Mouse (Mus musculus) kidney, postnatal 36 days (tissue): ENCODE measurements around the gene Klrc3.
"Not testable (repeated sequence)": the region's sequence is repeated elsewhere in the genome, so short reads cannot be mapped to it uniquely, and the experiment has no call there.

Experiments used
- DNase-seq, 2 experiments: peaks; one replicate each; pipeline ENCODE4 v3.0.0; 2021 to 2022; ENCODE audit warnings: mixed read lengths in 2 of 2

The Klrc3 gene

DNA sequence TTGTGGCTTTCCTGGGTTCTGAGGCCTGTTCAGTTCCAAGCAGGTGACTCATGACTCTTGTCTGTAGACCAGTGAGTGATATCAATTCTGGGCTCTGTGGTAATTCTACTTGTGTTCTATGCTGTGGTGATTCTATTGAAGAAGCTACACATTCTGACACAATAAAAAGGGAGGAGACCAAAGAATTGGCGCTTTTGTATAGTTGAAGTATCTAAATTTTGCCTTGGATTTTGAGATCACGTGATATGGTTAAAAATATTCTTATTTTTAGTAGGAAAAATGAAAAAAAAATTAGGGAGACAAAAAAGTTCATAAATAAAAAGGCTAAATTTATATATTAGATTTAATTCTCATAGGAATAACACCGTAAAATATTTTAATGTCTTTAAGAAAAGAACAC lies at the start of gene Klrc3:
Gene Klrc3, minus strand, starts transcription at position 101 of the 400 bp plus-strand sequence.
- DNase-seq, result not testable (repeated sequence)

DNA sequence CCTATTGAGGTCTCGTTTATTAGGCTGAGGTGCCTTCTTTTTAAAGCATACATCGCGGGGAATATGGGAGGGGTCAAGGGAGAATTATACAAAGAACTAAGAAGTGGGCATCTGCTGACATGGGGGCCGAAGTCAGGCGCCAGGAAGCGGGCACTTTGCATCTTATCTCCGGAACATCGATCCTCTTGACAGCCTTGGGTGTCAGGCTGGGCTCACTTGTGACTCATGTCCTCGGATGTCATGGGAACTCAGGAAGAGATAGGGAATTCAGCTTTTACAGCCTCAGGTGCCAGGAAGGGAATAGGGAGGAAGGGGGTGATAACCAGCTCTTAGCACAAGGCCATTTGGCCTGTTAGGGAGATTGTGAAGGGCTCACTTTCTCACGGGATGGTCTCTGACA lies 48.3 kb upstream of the Klrc3 start:
- not testable (repeated sequence) for DNase-seq

DNA sequence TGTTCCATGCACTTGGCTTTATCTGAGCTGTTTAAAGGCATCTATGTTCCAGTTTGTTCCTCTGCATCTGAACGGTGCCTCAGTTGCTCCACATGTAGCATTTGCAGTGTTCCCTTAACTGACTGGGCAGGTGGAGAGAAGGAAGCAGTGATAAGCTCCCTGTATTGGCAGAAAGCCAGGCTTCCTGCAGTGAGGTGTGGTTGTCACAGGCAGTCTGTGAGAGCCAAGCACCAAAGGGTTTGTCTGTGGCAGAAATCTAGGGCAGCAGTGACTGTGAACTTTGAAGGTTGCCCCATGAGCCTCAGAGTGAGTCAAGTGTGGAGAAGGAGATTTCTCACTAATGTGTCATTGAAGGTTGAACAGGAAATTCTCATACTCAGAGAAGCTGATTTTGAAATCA lies 37.2 kb upstream of the Klrc3 start:
- peak; percentile 0 to 1 for DNase-seq

DNA sequence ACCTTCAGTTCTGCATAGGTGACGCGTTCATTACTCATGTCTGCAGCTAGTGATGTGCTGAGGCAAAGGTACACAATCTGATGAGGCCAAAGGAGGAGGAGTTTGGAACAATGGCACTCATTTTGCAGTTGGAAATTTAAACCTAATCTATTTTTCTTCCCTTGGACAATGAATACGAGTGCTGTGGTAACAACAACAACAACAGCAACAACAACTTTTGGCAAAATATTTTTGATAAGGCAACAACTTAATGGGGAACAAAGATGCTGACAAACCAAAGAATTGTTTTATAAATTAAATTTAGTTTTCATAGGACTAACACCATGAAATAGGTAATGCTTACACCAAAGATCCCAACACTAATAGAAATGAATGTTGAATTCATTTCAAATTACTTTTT lies 35.7 kb upstream of the Klrc3 start, which contains the start of gene Klrc1:
Gene Klrc1, minus strand, starts transcription at position 101 of the 400 bp plus-strand sequence.
- no peak for DNase-seq

DNA sequence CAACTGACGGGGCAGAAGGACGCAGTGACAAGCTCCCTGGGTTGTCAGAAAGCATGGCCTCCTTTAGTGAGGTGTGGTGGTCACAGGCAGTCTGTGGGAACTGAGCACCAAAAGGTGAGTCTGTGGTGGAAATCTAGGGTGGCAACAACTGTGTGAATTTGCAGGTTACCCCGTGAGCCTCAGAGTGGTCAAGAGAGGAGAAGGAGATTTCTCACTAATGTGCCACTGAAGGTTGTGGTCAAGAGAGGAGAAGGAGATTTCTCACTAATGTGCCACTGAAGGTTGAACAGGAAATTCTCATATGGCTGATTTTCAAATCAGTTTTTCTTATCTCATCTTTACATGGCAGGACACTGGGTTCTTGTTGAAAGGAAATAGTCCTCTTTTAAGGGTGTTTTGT lies 18.2 kb upstream of the Klrc3 start:
- not testable (repeated sequence) for DNase-seq

DNA sequence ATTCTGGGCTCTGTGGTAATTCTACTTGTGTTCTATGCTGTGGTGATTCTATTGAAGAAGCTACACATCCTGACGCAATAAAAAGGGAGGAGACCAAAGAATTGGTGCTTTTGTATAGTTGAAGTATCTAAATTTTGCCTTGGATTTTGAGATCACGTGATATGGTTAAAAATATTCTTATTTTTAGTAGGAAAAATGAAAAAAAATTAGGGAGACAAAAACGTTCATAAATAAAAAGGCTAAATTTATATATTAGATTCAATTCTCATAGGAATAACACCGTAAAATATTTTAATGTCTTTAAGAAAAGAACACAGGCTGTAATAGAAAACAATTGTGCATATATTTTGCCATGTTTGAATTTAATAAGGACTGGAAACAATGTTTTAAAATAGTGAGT lies 17.5 kb upstream of the Klrc3 start, which contains the start of gene Klrc2:
Gene Klrc2, minus strand, starts transcription at position 101 of the 400 bp plus-strand sequence.
- not testable (repeated sequence) for DNase-seq

DNA sequence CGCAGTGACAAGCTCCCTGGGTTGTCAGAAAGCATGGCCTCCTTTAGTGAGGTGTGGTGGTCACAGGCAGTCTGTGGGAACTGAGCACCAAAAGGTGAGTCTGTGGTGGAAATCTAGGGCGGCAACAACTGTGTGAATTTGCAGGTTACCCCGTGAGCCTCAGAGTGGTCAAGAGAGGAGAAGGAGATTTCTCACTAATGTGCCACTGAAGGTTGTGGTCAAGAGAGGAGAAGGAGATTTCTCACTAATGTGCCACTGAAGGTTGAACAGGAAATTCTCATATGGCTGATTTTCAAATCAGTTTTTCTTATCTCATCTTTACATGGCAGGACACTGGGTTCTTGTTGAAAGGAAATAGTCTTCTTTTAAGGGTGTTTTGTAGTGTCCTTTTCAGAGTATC lies 917 bp upstream of the Klrc3 start:
- not testable (repeated sequence) for DNase-seq

DNA sequence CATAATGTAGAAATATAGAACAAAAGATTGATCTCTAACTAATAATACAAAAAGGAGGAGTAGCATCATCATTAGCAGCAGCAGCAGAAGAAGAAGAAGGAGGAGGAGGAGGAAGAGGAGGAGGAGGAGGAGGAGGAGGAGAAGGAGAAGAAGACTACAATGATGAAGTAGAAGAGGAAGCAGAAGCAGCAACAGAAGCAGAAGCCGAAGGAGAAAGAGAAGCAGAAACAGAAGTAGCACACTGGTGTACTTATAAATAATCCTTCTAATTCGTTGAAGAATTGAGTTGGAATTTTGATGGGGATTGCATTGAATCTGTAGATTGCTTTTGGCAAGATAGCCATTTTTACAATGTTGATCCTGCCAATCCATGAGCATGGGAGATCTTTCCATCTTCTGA lies 12.1 kb downstream of the Klrc3 start:
- DNase-seq, result not testable (repeated sequence)

DNA sequence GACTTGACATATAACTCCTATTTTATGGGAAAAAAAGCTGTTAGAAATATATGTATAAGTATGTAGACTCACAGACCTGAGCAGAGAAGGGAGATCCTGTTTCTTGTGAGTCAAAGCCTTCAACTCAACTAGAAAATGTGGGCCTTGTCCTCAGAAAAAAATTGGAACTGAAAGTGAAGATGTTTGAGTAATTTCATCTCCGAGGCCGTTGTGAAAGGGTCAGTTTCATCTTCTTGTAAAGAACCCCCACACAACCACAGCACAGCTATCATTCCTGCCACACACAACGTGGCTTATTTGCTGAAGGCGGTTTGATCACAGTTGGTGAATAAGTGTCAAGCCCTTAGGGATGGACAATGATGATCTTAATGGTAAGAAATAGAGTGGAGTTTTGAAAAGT lies 19.4 kb downstream of the Klrc3 start, which contains the start of gene Klrk1:
Gene Klrk1, minus strand, starts transcription at position 130 of the 400 bp plus-strand sequence.
- no peak for DNase-seq

DNA sequence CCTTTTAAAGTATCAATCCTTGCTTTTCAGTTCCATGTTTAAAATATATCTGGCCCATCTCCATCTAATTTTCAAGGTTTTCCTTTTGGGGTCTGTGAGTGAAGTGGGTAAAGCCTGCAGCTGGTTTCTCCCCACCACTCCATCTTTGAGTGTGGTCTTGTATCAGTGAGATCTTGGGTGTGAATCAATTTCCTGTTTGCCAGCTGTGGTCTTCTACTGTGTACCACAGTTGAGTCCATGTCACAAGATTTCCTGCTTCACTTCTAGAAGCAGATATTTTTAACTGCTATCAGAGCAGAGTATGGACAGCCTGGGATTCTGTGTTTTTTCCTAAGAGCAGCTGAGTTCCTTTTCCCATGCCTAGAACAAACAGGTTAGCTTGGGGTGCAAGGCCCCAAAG lies 34.8 kb downstream of the Klrc3 start:
- DNase-seq, result no peak

DNA sequence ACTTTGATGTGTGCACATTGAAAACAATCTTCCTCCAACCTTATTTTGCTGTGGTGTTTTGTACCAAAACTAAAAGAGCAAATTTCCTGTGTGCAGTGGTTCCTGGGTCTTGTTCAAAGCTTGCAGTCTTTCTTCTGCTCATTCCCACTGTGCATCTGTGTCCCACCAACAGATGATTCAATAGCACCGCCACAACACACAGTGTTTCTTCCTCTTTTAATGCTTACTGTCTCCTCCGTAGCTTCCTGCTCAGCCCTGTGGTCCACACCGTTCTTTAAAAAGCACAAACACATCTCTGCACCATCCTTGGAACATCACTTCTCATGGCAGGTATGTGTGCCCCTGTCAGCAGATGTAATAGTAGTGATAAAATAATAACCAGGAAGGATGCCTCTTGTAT lies 51.6 kb downstream of the Klrc3 start, which contains the start of gene Klrd1:
Gene Klrd1, plus strand, starts transcription at position 275 of the 400 bp plus-strand sequence.
- DNase-seq, result no peak
